Mouse (Mus musculus) erythroblast, embryonic 14.5 days (primary cell): ENCODE results near the gene Bach2.

Source experiments
- GATA1 ChIP-seq: IDR thresholded peaks from 2 replicates; pipeline ENCODE4 v1.6.1; 2012; ENCODE audit warnings: low read length, inconsistent platforms, mixed read lengths
- TAL1 ChIP-seq: IDR thresholded peaks from 3 replicates; pipeline ENCODE4 v1.6.1; 2012; ENCODE audit warnings: low read length, inconsistent platforms, mixed read lengths

DNA sequence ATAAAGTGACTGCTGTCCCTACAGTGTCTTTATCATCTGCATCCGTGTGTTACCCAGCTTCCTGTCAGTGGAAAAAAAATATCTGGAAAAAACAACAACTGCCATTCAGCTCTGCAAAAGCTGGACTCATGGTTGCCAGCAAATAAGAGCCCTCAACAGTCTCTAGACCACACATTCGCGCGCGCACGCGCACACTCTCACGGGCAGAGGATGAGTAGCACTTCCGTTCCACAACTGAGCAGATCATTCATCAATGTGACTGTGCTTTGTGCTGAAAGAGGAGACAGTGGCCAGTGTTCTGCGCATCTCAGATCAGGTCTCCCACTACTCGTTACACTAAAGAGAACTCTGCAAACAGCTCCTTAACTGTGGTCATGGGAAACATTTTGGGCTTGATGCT, 265.6 kb downstream of the Bach2 start:
- TF ChIP-seq TAL1 (no peak), GATA1 (no peak)
